Mouse (Mus musculus) megakaryocyte-erythroid progenitor cell, adult 5-6 weeks (primary cell): ENCODE results near the gene Rnase2b. TPM values are rescaled to one million over a fixed set of nuclear protein-coding genes. Genes with fewer than 3 reads are reported as not detected.

Source experiments
- total RNA-seq, 2 experiments: library from RNA; stranded (forward) in 1 of 2; stranded (reverse) in 1 of 2; fragments of 200-1000, 215-1000 nt in 1 of 2; fragments of >200 nt in 1 of 2; fragmentation: Nextera tagmentation in 1 of 2; gene quantifications; 2 replicates each; pipeline ENCODE4 v1.2.3; 2014 to 2017

Rnase2b gene
- total RNA-seq, 2 experiments from 2014 or later: not detected

Other genes starting within 250 kb of the Rnase2b start
- gene Osgep, start 237.4 kb upstream of the Rnase2b start, total RNA-seq (2014; fragmentation: Nextera tagmentation): 76.3 and 83.3 TPM in 2 replicates
- gene Osgep, start 237.4 kb upstream of the Rnase2b start, total RNA-seq (2017): 80.5 and 105 TPM in 2 replicates
- 152 and 166 TPM in 2 replicates for gene Apex1, start 237.3 kb upstream of the Rnase2b start, total RNA-seq (2014; fragmentation: Nextera tagmentation)
- 202 and 220 TPM in 2 replicates for gene Apex1, start 237.3 kb upstream of the Rnase2b start, total RNA-seq (2017)
- gene Pip4p1, start 231.4 kb upstream of the Rnase2b start, total RNA-seq (2014; fragmentation: Nextera tagmentation): 12.6 and 21.0 TPM in 2 replicates
- 10.9 and 12.6 TPM in 2 replicates for gene Pip4p1, start 231.4 kb upstream of the Rnase2b start, total RNA-seq (2017)
- gene Pnp, start 231.2 kb upstream of the Rnase2b start, total RNA-seq (2014; fragmentation: Nextera tagmentation): 297 and 354 TPM in 2 replicates
- 162 and 277 TPM in 2 replicates for gene Pnp, start 231.2 kb upstream of the Rnase2b start, total RNA-seq (2017)
- gene Gm49342, start 217.7 kb upstream of the Rnase2b start, total RNA-seq (2014; fragmentation: Nextera tagmentation): not detected in 2 replicates
- 194 and 233 TPM in 2 replicates for gene Gm49342, start 217.7 kb upstream of the Rnase2b start, total RNA-seq (2017)
- gene Pnp2, start 206.3 kb upstream of the Rnase2b start, total RNA-seq (2014; fragmentation: Nextera tagmentation): 28.8 and 44.9 TPM in 2 replicates
- gene Pnp2, start 206.3 kb upstream of the Rnase2b start, total RNA-seq (2017): 9.8 and 12.2 TPM in 2 replicates
- not detected in 2 replicates for gene Rnase10, start 154.5 kb upstream of the Rnase2b start, total RNA-seq (2014; fragmentation: Nextera tagmentation)
- not detected in 2 replicates for gene Rnase10, start 154.5 kb upstream of the Rnase2b start, total RNA-seq (2017)
- not detected in 2 replicates for gene Rnase9, start 120.4 kb upstream of the Rnase2b start, total RNA-seq (2014; fragmentation: Nextera tagmentation)
- not detected in 2 replicates for gene Rnase9, start 120.4 kb upstream of the Rnase2b start, total RNA-seq (2017)
- not detected in 2 replicates for gene Rnase11, start 112.1 kb upstream of the Rnase2b start, total RNA-seq (2014; fragmentation: Nextera tagmentation)
- not detected in 2 replicates for gene Rnase11, start 112.1 kb upstream of the Rnase2b start, total RNA-seq (2017)
- gene Rnase12, start 104.6 kb upstream of the Rnase2b start, total RNA-seq (2014; fragmentation: Nextera tagmentation): not detected in 2 replicates
- 0.99 and 5.2 TPM in 2 replicates for gene Rnase12, start 104.6 kb upstream of the Rnase2b start, total RNA-seq (2017)
- gene Olfr750, start 87.8 kb upstream of the Rnase2b start, total RNA-seq (2014; fragmentation: Nextera tagmentation): not detected in 2 replicates
- not detected in 2 replicates for gene Olfr750, start 87.8 kb upstream of the Rnase2b start, total RNA-seq (2017)
- not detected in 2 replicates for gene Rnase4, start 71.2 kb upstream of the Rnase2b start, total RNA-seq (2014; fragmentation: Nextera tagmentation)
- 0.76 TPM in 1 of 2 replicates, not detected in the other for gene Rnase4, start 71.2 kb upstream of the Rnase2b start, total RNA-seq (2017)
- gene Ang, start 71.1 kb upstream of the Rnase2b start, total RNA-seq (2014; fragmentation: Nextera tagmentation): not detected in 2 replicates
- not detected in 2 replicates for gene Ang, start 71.1 kb upstream of the Rnase2b start, total RNA-seq (2017)
- not detected in 2 replicates for gene Eddm3b, start 47.8 kb upstream of the Rnase2b start, total RNA-seq (2014; fragmentation: Nextera tagmentation)
- gene Eddm3b, start 47.8 kb upstream of the Rnase2b start, total RNA-seq (2017): not detected in 2 replicates
- gene Rnase6, start 38.4 kb upstream of the Rnase2b start, total RNA-seq (2014; fragmentation: Nextera tagmentation): 2.8 and 14.6 TPM in 2 replicates
- gene Rnase6, start 38.4 kb upstream of the Rnase2b start, total RNA-seq (2017): 14.8 and 44.0 TPM in 2 replicates
- not detected in 2 replicates for gene Rnase1, start 15.5 kb upstream of the Rnase2b start, total RNA-seq (2014; fragmentation: Nextera tagmentation)
- gene Rnase1, start 15.5 kb upstream of the Rnase2b start, total RNA-seq (2017): not detected in 2 replicates
- not detected in 2 replicates for gene Ang2, start 36.9 kb downstream of the Rnase2b start, total RNA-seq (2014; fragmentation: Nextera tagmentation)
- not detected in 2 replicates for gene Ang2, start 36.9 kb downstream of the Rnase2b start, total RNA-seq (2017)
- gene Ear14, start 41.1 kb downstream of the Rnase2b start, total RNA-seq (2014; fragmentation: Nextera tagmentation): not detected in 2 replicates
- gene Ear14, start 41.1 kb downstream of the Rnase2b start, total RNA-seq (2017): not detected in 2 replicates
- gene Rnase2a, start 93.9 kb downstream of the Rnase2b start, total RNA-seq (2014; fragmentation: Nextera tagmentation): not detected in 2 replicates
- gene Rnase2a, start 93.9 kb downstream of the Rnase2b start, total RNA-seq (2017): not detected in 2 replicates
- not detected in 2 replicates for gene Gm7247, start 199.5 kb downstream of the Rnase2b start, total RNA-seq (2014; fragmentation: Nextera tagmentation)
- gene Gm7247, start 199.5 kb downstream of the Rnase2b start, total RNA-seq (2017): not detected in 2 replicates
- gene Vmn2r88, start 248.6 kb downstream of the Rnase2b start, total RNA-seq (2014; fragmentation: Nextera tagmentation): not detected in 2 replicates
- gene Vmn2r88, start 248.6 kb downstream of the Rnase2b start, total RNA-seq (2017): not detected in 2 replicates